Mouse (Mus musculus) forebrain, postnatal 0 days (tissue): ENCODE measurements around the gene Klhl2. TPM values are rescaled to one million over a fixed set of nuclear protein-coding genes. Genes with fewer than 3 reads are reported as not detected.

Experiments used
- ATAC-seq: fragments of 200-750 bp; cut with Nextera tagmentation; 2 replicates; pipeline ENCODE4 v1.8.0; 2017; ENCODE audit warnings: mild to moderate bottlenecking, moderate library complexity
- DNase-seq: peaks from one replicate; pipeline ENCODE4 v3.0.0-alpha.2; 2015
- H3K27ac ChIP-seq: fragments of 300-500 bp; sonication (generic); 2 replicates; pipeline ENCODE4 v1.5.1; 2014; ENCODE audit warnings: low read depth, mild to moderate bottlenecking, antibody characterized with exemption, low read length, moderate library complexity, mixed read lengths
- H3K27me3 ChIP-seq: fragments of 300-500 bp; sonication (generic); 2 replicates; pipeline ENCODE4 v1.6.1; 2014; ENCODE audit warnings: mild to moderate bottlenecking, low read length, mixed read lengths; ENCODE audit not compliant: insufficient read depth
- H3K36me3 ChIP-seq: fragments of 300-500 bp; sonication (generic); 2 replicates; pipeline ENCODE4 v1.6.1; 2014; ENCODE audit warnings: mild to moderate bottlenecking, moderate library complexity; ENCODE audit not compliant: insufficient read depth
- H3K4me1 ChIP-seq: fragments of 300-500 bp; sonication (generic); 2 replicates; pipeline ENCODE4 v1.6.1; 2014; ENCODE audit warnings: antibody characterized with exemption; ENCODE audit not compliant: insufficient read depth
- H3K4me2 ChIP-seq: fragments of 300-500 bp; sonication (generic); 2 replicates; pipeline ENCODE4 v1.6.1; 2014; ENCODE audit warnings: low read depth, mild to moderate bottlenecking, moderate library complexity
- H3K4me3 ChIP-seq: fragments of 300-500 bp; sonication (generic); 2 replicates; pipeline ENCODE4 v1.5.1; 2014; ENCODE audit warnings: low read depth, low read length, mixed read lengths
- H3K9ac ChIP-seq: fragments of 300-500 bp; sonication (generic); 2 replicates; pipeline ENCODE4 v1.6.1; 2014; ENCODE audit warnings: mild to moderate bottlenecking
- H3K9me3 ChIP-seq: fragments of 300-500 bp; sonication (generic); 2 replicates; pipeline ENCODE4 v1.6.1; 2016; ENCODE audit warnings: low read length
- CTCF ChIP-seq: sonication (generic); IDR thresholded peaks from 2 replicates; pipeline ENCODE4 v1.5.1; 2016; ENCODE audit warnings: antibody characterized with exemption, control low read depth, low read depth
- WGBS: fragments of 180-500 bp; shearing (Covaris S2); extraction: QIAGEN DNeasy Blood & Tissue Kit; methylation state at CpG from one replicate; pipeline ENCODE4 v1.1.7; 2014; 5-methylcytosine and 5-hydroxymethylcytosine counted together
- polyA plus RNA-seq: library from polyadenylated mRNA; unstranded; fragments of >200 nt; fragmentation: Nextera tagmentation; extraction: Ambion mirVana; gene quantifications from 2 replicates; pipeline ENCODE4 v1.2.1, GENCODE M21; 2015
- total RNA-seq: library from RNA; depleted of rRNA; stranded (reverse); fragments of >200 nt; gene quantifications from 2 replicates; pipeline ENCODE4 v1.2.3, GENCODE M21; 2014

Gene Klhl2
- total and polyA plus RNA-seq, 2 experiments from 2014 or later: 43.6 to 70.5 TPM

- Histone ChIP-seq H3K27ac (no peak overlapping the region), H3K4me1 (no peaks in the 10 kb centered on the region), H3K9me3 (no peaks in the 10 kb centered on the region), H3K4me3 (no peak overlapping the region), H3K27me3 (no peaks in the 10 kb centered on the region), H3K9ac (no peak overlapping the region), H3K4me2 (no peak overlapping the region), H3K36me3 (peaks cover 22% of the 10 kb centered on the region; the same call in 1 of the 2 replicates)
- 95% methylated on average over 3 of the region's 3 CpGs for WGBS
- TF ChIP-seq CTCF: no peak
- DNase-seq: no peak
- no peak for ATAC-seq
Measured at GRCm38 (mm10) chr8:64829921-64830320, 19.9 kb downstream of the Klhl2 start.

- Histone ChIP-seq H3K4me3 (no peak overlapping the region), H3K36me3 (peaks cover 22% of the 10 kb centered on the region; the same call in 1 of the 2 replicates), H3K4me2 (no peak overlapping the region), H3K27me3 (no peaks in the 10 kb centered on the region), H3K9me3 (no peaks in the 10 kb centered on the region), H3K9ac (no peak overlapping the region), H3K4me1 (no peaks in the 10 kb centered on the region), H3K27ac (no peak overlapping the region)
- DNase-seq: no peak
- 96% methylated on average over 9 of the region's 9 CpGs for WGBS
- peak; percentile 15; the same call in 1 of the 2 replicates for TF ChIP-seq CTCF
- no peak for ATAC-seq
Measured at GRCm38 (mm10) chr8:64829391-64829790, 20.4 kb downstream of the Klhl2 start.

GRCm38 (mm10) chr8:64828466-64828865 is 21.4 kb downstream of the Klhl2 start:
- Histone ChIP-seq H3K27me3 (no peaks in the 10 kb centered on the region), H3K9me3 (no peaks in the 10 kb centered on the region), H3K9ac (no peak overlapping the region), H3K27ac (no peak overlapping the region), H3K36me3 (peaks cover 25% of the 10 kb centered on the region; the same call in 1 of the 2 replicates), H3K4me2 (no peak overlapping the region), H3K4me1 (no peaks in the 10 kb centered on the region), H3K4me3 (no peak overlapping the region)
- ATAC-seq (no peak), DNase-seq (no peak)
- no peak for TF ChIP-seq CTCF
- 91% methylated on average over 15 of the region's 15 CpGs for WGBS

DNA sequence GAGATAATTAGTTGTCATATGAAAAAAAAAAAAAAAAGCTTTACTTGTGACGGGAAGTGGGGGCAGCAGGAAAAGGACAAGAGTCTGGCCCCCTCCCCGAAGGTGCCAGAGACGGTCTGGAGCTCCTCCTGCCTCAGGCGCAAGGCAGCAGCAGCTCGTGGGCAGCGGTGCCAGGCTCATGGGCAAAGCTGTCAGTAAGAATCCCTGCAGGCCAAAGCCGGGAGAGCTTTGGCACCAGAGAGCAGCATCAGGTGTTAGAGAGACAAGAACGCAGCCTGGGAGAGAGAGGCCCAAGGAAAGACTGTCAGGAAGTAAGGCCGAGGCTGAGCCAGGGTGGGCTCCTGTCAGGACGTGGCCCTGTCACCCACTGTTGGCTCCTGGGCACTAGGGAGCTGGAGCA is 22.5 kb downstream of the Klhl2 start:
- Histone ChIP-seq H3K4me2 (no peak overlapping the region), H3K27ac (no peak overlapping the region), H3K4me1 (no peaks in the 10 kb centered on the region), H3K9ac (no peak overlapping the region), H3K36me3 (peaks cover 27% of the 10 kb centered on the region; the same call in 1 of the 2 replicates), H3K27me3 (no peaks in the 10 kb centered on the region), H3K4me3 (no peak overlapping the region), H3K9me3 (no peaks in the 10 kb centered on the region)
- ATAC-seq (0 out of 2 replicates have a peak, but pooled peaks have one; percentile 12), DNase-seq (no peak)
- WGBS: 80% methylated on average over 10 of the region's 10 CpGs
- no peak for TF ChIP-seq CTCF

GRCm38 (mm10) chr8:64826461-64826860 is 23.4 kb downstream of the Klhl2 start:
- WGBS: 83% methylated on average over 8 of the region's 8 CpGs
- Histone ChIP-seq H3K4me2 (no peak overlapping the region), H3K9me3 (no peaks in the 10 kb centered on the region), H3K9ac (no peak overlapping the region), H3K36me3 (peaks cover 26% of the 10 kb centered on the region; the same call in 1 of the 2 replicates), H3K4me3 (no peak overlapping the region), H3K27me3 (no peaks in the 10 kb centered on the region), H3K4me1 (no peaks in the 10 kb centered on the region), H3K27ac (no peak overlapping the region)
- ATAC-seq (no peak), DNase-seq (no peak)
- no peak for TF ChIP-seq CTCF

GRCm38 (mm10) chr8:64823905-64824304 is 25.9 kb downstream of the Klhl2 start:
- H3K4me1 ChIP-seq: no peaks in the 10 kb centered on the region
- no peaks in the 10 kb centered on the region for H3K27me3 ChIP-seq
- no peaks in the 10 kb centered on the region for H3K9me3 ChIP-seq
- ATAC-seq (no peak), DNase-seq (no peak)
- H3K27ac ChIP-seq: no peak overlapping the region
- peaks cover 27% of the 10 kb centered on the region; the same call in 1 of the 2 replicates for H3K36me3 ChIP-seq
- no peak overlapping the region for H3K4me3 ChIP-seq
- no peak for TF ChIP-seq CTCF
- no peak overlapping the region for H3K9ac ChIP-seq
- no peak overlapping the region for H3K4me2 ChIP-seq
- WGBS: 75% methylated on average over 11 of the region's 11 CpGs

DNA sequence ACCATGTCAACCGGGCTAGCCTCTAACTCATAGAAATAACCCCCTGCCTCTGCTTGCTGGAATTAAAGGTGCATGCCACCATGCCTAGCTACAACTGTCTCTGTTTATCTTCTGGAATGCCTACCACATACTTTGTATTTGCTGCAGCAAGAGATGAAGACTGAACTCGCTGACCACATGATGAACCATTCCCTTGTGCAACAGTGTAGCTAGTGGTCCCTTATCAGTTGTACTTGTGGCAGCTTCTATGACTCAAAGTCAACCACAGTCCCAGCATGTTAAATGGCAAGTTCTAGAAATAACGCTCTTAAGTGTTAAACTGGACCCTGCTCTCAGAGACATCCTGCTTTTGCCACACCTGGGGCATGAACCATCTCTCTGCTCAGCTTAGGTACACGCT is 28.9 kb downstream of the Klhl2 start:
- Histone ChIP-seq H3K4me3 (no peak overlapping the region), H3K9ac (no peak overlapping the region), H3K4me2 (no peak overlapping the region), H3K9me3 (no peaks in the 10 kb centered on the region), H3K4me1 (no peaks in the 10 kb centered on the region), H3K36me3 (peaks cover 13% of the 10 kb centered on the region; the same call in 1 of the 2 replicates), H3K27me3 (no peaks in the 10 kb centered on the region), H3K27ac (no peak overlapping the region)
- no peak for ATAC-seq
- DNase-seq: no peak
- TF ChIP-seq CTCF: no peak
- 96% methylated on average over 4 of the region's 4 CpGs for WGBS
